Mouse (Mus musculus): ENCODE results near the gene Gm27029. TPM values are rescaled to one million over a fixed set of nuclear protein-coding genes. Genes with fewer than 3 reads are reported as not detected.
"Not testable (repeated sequence)": the region's sequence is repeated elsewhere in the genome, so short reads cannot be mapped to it uniquely, and the experiment has no call there.

Gm27029 gene
- polyA plus RNA-seq, 1 experiment: 3.9 TPM

DNA sequence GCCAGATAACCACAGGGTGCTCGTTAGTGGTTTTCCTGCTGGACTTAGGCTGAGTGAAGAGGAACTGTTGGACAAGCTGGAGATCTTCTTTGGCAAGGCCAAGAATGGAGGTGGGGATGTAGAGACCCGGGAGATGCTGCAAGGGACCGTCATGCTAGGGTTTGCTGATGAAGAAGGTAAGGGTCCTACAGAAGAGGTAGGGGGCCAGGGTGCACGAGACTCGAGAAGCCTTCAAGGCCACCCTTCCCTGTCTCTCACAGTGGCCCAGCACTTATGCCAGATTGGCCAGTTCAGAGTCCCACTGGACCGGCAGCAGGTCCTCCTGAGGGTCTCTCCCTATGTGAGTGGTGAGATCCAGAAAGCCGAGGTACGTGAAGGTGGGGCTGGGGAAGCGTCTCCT is 33.0 kb upstream of the Gm27029 start:
- TF ChIP-seq POLR2A (IDR thresholded peaks at IDR 0.05; ENCODE audit: borderline replicate concordance, low read depth, low read length) (no peak), CTCF (IDR thresholded peaks at IDR 0.05; ENCODE audit: low read depth, low read length) (no peak)
- Histone ChIP-seq H3K4me3 (ENCODE audit: insufficient read depth, low read length) (no peak overlapping the region), H3K4me1 (ENCODE audit: control insufficient read depth, insufficient read depth, low read length) (peaks cover 5% of the 10 kb centered on the region)

DNA sequence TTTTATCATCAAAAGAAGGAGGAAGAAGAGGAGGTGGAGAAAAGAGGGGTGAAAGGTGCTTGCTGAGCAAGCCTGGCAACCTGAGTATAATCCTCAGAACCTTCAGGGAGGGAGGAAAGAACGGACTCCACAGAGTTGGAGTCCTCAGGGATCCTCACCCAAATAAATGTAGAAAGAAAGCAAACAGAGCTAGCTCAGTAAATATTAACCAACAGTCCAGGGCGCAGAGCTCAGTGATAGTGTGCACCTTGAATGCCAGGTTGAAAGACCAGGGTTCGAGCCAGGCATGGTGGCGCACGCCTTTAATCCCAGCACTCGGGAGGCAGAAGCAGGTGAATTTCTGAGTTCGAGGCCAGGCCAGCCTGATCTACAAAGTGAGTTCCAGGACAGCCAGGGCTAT is 31.0 kb upstream of the Gm27029 start:
- no peak for TF ChIP-seq CTCF (IDR thresholded peaks at IDR 0.05; ENCODE audit: low read depth, low read length)
- no peak for TF ChIP-seq POLR2A (IDR thresholded peaks at IDR 0.05; ENCODE audit: borderline replicate concordance, low read depth, low read length)
- no peak overlapping the region for H3K4me3 ChIP-seq (ENCODE audit: insufficient read depth, low read length)
- peaks cover 10% of the 10 kb centered on the region for H3K4me1 ChIP-seq (ENCODE audit: control insufficient read depth, insufficient read depth, low read length)
- H3K27ac ChIP-seq (ENCODE audit: insufficient read depth, low read depth, low read length): no peak overlapping the region

More for the DNA sequence above, 33.0 kb upstream of the Gm27029 start:
- H3K27ac ChIP-seq (ENCODE audit: insufficient read depth, low read depth, low read length): no peak overlapping the region

DNA sequence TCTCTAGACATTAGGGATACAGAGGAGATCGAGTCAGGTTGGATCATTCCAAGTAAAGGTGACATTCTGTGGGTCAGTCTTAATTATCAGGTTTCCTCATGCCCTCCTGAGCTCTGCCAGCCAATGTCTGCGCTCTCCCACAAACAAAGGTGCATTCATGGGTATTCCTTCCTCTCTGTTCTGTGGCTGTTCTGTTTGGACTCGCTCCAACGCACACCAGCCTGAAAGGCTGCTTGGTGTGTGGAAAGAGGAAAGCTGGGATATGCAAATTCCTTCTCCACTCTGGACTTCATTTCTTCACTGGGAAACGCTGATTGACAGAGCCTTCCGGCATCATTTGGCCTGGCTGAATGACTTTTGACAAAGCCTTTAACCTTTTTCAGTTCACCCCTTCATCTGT is 30.1 kb upstream of the Gm27029 start:
- Histone ChIP-seq H3K27ac (ENCODE audit: insufficient read depth, low read depth, low read length) (no peak overlapping the region), H3K4me3 (ENCODE audit: insufficient read depth, low read length) (no peak overlapping the region), H3K4me1 (ENCODE audit: control insufficient read depth, insufficient read depth, low read length) (peaks cover 13% of the 10 kb centered on the region)
- TF ChIP-seq POLR2A (IDR thresholded peaks at IDR 0.05; ENCODE audit: borderline replicate concordance, low read depth, low read length): no peak
- TF ChIP-seq CTCF (IDR thresholded peaks at IDR 0.05; ENCODE audit: low read depth, low read length): no peak

DNA sequence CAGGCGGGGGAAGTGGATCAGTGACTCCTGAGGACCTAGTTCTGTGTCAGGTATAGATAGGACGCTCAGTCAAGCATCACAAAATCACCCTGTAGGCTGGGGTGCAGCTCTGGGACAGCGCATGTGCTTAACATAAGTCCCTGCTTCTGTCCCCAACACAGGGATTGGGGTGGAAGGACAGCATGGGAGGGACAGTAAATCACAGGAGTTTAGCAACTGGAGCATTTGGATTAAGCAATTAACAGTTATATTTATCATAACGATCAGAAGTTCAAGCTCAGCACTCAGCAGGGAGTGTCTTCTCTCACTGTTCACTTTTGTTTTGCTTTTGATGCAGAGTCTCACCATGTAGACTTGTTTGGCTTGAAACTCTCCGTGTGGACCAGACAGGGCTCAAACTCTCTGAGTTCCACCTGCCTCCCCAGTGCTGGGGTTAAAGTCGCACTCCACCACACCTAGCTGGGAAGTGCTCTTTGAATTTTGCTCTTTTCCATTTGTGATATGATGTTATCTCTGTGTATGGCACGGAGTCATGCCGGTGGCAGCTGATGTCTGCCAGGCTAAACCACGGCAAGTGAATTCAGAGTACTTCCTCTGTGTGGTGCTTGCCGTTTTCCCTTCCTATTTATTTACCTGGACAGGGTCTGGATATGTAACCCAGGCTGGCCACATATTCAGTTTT is 27.6 kb upstream of the Gm27029 start:
- Histone ChIP-seq H3K4me3 (ENCODE audit: insufficient read depth, low read length) (no peak overlapping the region), H3K4me1 (ENCODE audit: control insufficient read depth, insufficient read depth, low read length) (peaks cover 13% of the 10 kb centered on the region), H3K27ac (ENCODE audit: insufficient read depth, low read depth, low read length) (no peak overlapping the region)
- TF ChIP-seq POLR2A (IDR thresholded peaks at IDR 0.05; ENCODE audit: borderline replicate concordance, low read depth, low read length) (no peak), CTCF (IDR thresholded peaks at IDR 0.05; ENCODE audit: low read depth, low read length) (no peak)

DNA sequence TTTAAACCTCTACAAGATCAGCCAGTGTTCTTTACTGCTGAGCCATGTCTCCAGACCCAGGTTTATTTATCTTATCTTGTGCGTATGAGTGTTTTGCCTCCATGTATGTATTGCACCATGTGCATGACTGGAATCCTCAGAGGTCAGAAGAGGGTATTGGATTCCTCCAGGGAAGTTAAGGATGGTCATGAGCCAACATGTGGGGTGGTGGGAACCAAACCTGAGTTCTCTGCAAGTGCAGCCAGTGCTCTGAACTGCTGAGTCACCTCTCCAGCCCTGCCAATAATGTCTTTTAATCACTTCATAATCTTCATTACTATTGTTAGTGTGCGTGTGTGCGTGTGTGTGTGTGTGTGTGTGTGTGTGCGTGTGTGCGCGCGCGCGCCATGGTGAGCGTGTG is 26.9 kb upstream of the Gm27029 start:
- Histone ChIP-seq H3K4me1 (ENCODE audit: control insufficient read depth, insufficient read depth, low read length) (peaks cover 13% of the 10 kb centered on the region), H3K4me3 (ENCODE audit: insufficient read depth, low read length) (no peak overlapping the region), H3K27ac (ENCODE audit: insufficient read depth, low read depth, low read length) (no peak overlapping the region)
- TF ChIP-seq POLR2A (IDR thresholded peaks at IDR 0.05; ENCODE audit: borderline replicate concordance, low read depth, low read length) (no peak), CTCF (IDR thresholded peaks at IDR 0.05; ENCODE audit: low read depth, low read length) (no peak)

DNA sequence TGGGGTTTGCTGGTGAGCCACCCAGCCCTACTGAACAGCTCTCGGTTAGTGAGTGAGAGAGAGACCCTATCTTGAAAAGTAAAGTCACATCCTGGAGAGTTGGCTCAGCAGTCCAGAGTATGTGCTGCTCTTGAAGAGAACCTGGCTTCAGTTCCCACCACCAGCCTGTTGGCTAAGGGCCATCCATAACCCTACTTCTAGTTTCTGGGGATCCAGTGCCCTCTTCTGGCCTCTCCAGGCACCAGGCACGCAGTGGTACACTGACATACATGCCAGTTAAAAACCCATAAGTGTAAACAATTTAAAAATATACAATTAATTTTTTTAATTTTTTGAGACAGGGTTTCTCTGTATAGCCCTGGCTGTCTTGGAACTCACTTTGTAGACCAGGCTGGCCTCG is 25.8 kb upstream of the Gm27029 start:
- Histone ChIP-seq H3K4me3 (ENCODE audit: insufficient read depth, low read length) (no peak overlapping the region), H3K27ac (ENCODE audit: insufficient read depth, low read depth, low read length) (no peak overlapping the region), H3K4me1 (ENCODE audit: control insufficient read depth, insufficient read depth, low read length) (peaks cover 13% of the 10 kb centered on the region)
- TF ChIP-seq CTCF (IDR thresholded peaks at IDR 0.05; ENCODE audit: low read depth, low read length) (peak; percentile 52; the same call in 1 of the 2 replicates), POLR2A (IDR thresholded peaks at IDR 0.05; ENCODE audit: borderline replicate concordance, low read depth, low read length) (no peak)

DNA sequence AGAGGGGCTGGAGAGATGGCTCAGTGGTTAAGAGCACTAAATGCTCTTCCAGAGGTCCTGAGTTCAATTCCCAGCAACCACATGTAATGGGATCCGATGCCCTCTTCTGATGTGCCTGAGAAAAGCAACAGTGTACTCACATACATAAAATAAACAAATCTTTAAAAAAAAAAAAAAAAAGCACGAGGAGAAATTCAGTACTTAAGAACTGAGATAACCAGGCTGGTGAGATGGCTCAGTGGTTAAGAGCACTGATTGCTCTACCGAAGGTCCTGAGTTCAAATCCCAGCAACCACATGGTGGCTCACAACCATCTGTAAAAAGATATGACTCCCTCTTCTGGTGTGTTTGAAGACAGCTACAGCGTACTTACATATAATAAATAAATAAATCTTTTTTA is 25.0 kb upstream of the Gm27029 start:
- not testable (repeated sequence) for H3K27ac ChIP-seq (ENCODE audit: insufficient read depth, low read depth, low read length); H3K4me3 ChIP-seq (ENCODE audit: insufficient read depth, low read length)
- H3K4me1 ChIP-seq (ENCODE audit: control insufficient read depth, insufficient read depth, low read length): peaks cover 13% of the 10 kb centered on the region

DNA sequence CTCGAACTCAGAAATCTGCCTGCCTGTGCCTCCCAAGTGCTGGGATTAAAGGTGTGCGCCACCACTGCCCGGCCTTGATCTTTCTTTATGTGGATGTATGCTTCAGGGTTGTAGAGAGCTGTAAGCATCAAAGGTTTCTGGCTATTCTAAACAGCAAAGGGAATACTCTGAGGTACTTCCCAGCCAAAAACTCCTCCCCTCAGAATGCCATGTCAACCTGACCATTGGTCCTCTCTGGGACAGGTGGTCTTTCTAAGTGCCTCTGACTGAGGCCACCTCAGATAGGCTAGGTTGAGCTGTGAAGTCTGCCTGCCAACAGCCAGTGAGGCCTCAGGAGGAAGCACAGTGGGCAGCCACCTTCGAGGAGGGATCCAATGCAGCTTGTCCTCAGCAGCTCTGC is 24.3 kb upstream of the Gm27029 start:
- TF ChIP-seq POLR2A (IDR thresholded peaks at IDR 0.05; ENCODE audit: borderline replicate concordance, low read depth, low read length): no peak
- no peak for TF ChIP-seq CTCF (IDR thresholded peaks at IDR 0.05; ENCODE audit: low read depth, low read length)
- H3K4me3 ChIP-seq (ENCODE audit: insufficient read depth, low read length): peak overlapping the region; percentile 88
- H3K4me1 ChIP-seq (ENCODE audit: control insufficient read depth, insufficient read depth, low read length): peaks cover 15% of the 10 kb centered on the region
- H3K27ac ChIP-seq (ENCODE audit: insufficient read depth, low read depth, low read length): peak overlapping the region; percentile 57

DNA sequence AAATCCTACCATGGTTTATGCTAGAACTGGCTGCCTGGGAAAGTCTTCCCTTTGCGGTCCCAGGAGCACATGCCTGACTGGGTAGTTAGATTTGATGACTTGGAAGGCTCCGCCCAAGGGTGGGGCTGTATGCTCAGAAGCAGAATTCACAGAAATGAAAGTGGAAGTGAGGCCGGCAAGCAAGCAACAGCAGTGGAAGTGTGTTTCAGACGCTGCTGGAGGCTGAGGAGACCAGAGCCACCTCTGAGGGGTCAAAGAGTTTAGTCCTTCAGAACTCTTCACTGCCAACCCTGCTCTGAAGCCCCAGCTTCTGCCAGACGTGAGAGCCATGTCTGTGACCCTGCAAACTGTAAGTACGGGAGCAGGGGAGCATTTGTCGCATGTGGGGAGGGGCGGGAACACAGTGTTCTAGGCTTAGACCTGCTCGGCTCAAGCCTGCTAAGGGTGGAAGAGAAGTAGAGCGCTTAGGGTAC is 23.7 kb upstream of the Gm27029 start, which contains the start of gene Ifi35:
Ifi35 (plus strand) TSS at position 134 of the 473 bp plus-strand sequence.
- Histone ChIP-seq H3K4me3 (ENCODE audit: insufficient read depth, low read length) (peak within 1 kb of the TSS; percentile 88), H3K4me1 (ENCODE audit: control insufficient read depth, insufficient read depth, low read length) (peaks cover 21% of the 10 kb centered on the region), H3K27ac (ENCODE audit: insufficient read depth, low read depth, low read length) (peak within 1 kb of the TSS; percentile 57)
- TF ChIP-seq CTCF (IDR thresholded peaks at IDR 0.05; ENCODE audit: low read depth, low read length) (no peak), POLR2A (IDR thresholded peaks at IDR 0.05; ENCODE audit: borderline replicate concordance, low read depth, low read length) (no peak)

DNA sequence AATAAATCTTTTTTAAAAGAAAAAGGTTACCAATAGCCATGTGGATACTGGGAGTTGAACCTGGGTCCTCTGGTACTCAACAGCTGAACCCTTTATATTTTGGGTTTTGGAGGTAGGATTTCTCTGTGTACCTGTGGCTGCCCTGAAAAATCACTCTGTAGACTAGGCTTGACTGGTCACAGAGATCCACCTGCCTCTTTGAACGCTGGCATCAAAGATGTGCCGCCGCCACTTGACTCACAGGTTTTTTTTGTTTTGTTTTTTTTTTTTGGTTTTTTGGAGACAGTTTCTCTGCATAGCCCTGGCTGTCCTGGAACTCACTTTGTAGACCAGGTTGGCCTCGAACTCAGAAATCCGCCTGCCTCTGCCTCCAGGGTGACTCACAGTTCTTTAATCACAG is 23.2 kb upstream of the Gm27029 start:
- H3K4me3 ChIP-seq (ENCODE audit: insufficient read depth, low read length): no peak overlapping the region
- TF ChIP-seq CTCF (IDR thresholded peaks at IDR 0.05; ENCODE audit: low read depth, low read length) (no peak), POLR2A (IDR thresholded peaks at IDR 0.05; ENCODE audit: borderline replicate concordance, low read depth, low read length) (no peak)
- no peak overlapping the region for H3K27ac ChIP-seq (ENCODE audit: insufficient read depth, low read depth, low read length)
- H3K4me1 ChIP-seq (ENCODE audit: control insufficient read depth, insufficient read depth, low read length): peaks cover 22% of the 10 kb centered on the region

DNA sequence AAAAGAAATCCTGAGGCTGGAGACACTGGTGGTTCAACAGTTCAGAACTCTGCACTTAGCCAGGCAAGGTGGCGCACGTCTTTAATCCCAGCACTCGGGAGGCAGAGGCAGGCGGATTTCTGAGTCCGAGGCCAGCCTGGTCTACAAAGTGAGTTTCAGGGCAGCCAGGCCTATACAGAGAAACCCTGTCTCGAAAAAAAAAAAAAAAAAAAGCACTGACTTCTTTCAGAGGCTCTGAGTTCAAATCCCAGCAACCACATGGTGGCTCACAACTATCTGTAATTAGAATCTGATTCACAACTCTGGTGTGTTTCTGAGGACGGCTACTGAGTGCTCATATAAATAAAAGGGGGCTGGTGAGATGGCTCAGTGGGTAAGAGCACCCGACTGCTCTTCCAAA is 22.3 kb upstream of the Gm27029 start:
- not testable (repeated sequence) for H3K4me3 ChIP-seq (ENCODE audit: insufficient read depth, low read length); H3K27ac ChIP-seq (ENCODE audit: insufficient read depth, low read depth, low read length)
- peaks cover 16% of the 10 kb centered on the region for H3K4me1 ChIP-seq (ENCODE audit: control insufficient read depth, insufficient read depth, low read length)

Measured in bone marrow macrophage, adult 2 months (primary cell).